Comparison of ENCODE assay signal across 8 mouse cellular contexts in genomic region chr6:94699173-94699987, GRCm38 (mm10). TPM values are rescaled to one million over a fixed set of nuclear protein-coding genes. Genes with fewer than 3 reads are reported as not detected.
DNase-seq lines count a peak whose midpoint lies in the region; ATAC-seq and TF ChIP-seq lines count a peak whose summit lies in the region.

No protein-coding gene starts in this region.

- H3K9me3 ChIP-seq in forebrain, embryonic 11.5 days (ENCODE audit: control insufficient read depth, low read length) = no peaks in the 10 kb centered on the region
- H3K9me3 ChIP-seq in hindbrain, embryonic 12.5 days (replicated peaks) = no peaks in the 10 kb centered on the region
- H3K9me3 ChIP-seq in limb, embryonic 12.5 days = no peaks in the 10 kb centered on the region

- H3K36me3 ChIP-seq in forebrain, embryonic 11.5 days (ENCODE audit: control insufficient read depth, insufficient read depth, low read length) = no peaks in the 10 kb centered on the region
- H3K36me3 ChIP-seq in hindbrain, embryonic 12.5 days = no peaks in the 10 kb centered on the region
- no peaks in the 10 kb centered on the region for H3K36me3 ChIP-seq in limb, embryonic 12.5 days
- no peaks in the 10 kb centered on the region for H3K36me3 ChIP-seq in myocyte (ENCODE audit: control insufficient read depth, insufficient read depth)

- peaks cover 12% of the 10 kb centered on the region for H3K4me1 ChIP-seq in forebrain, embryonic 11.5 days (replicated peaks; ENCODE audit: control insufficient read depth, insufficient read depth, low read length)
- H3K4me1 ChIP-seq in hindbrain, embryonic 12.5 days = peaks cover 54% of the 10 kb centered on the region
- H3K4me1 ChIP-seq in limb, embryonic 12.5 days (replicated peaks) = peaks cover 51% of the 10 kb centered on the region

- DNase-seq in heart, adult 11 months = peak; percentile 95
- DNase-seq in heart, postnatal 25 days (ENCODE audit: low spot score) = no peak
- peak; percentile 56 to 66 for DNase-seq in adrenal gland, postnatal 36 days
- DNase-seq in forebrain, embryonic 11.5 days (ENCODE audit: low spot score) = peak; percentile 74
- peak; percentile 65 for DNase-seq in testis, postnatal 14 days (ENCODE audit: low spot score)

- intact Hi-C loops in heart, postnatal 25 days (cut with DNase I) = loop anchor here (5.0 kb wide), 1 partner anchor 77 kb away; no protein-coding TSS in a partner anchor

- peak; percentile 62 for ATAC-seq in forebrain, embryonic 11.5 days (replicated peaks; ENCODE audit: low FRiP score)
- peak; percentile 75 for ATAC-seq in hindbrain, embryonic 12.5 days (ENCODE audit: low FRiP score)
- ATAC-seq in limb, embryonic 12.5 days (ENCODE audit: insufficient number of reproducible peaks, insufficient read depth, low FRiP score, low TSS enrichment, low read depth) = peak; percentile 41

- peaks cover 50% of the 10 kb centered on the region for H3K79me2 ChIP-seq in myocyte (ENCODE audit: control insufficient read depth, insufficient read depth)

- H3K27me3 ChIP-seq in forebrain, embryonic 11.5 days (ENCODE audit: control insufficient read depth, insufficient read depth, low read length) = no peaks in the 10 kb centered on the region
- H3K27me3 ChIP-seq in hindbrain, embryonic 12.5 days = no peaks in the 10 kb centered on the region
- peaks cover 15% of the 10 kb centered on the region; the same call in 1 of the 2 replicates for H3K27me3 ChIP-seq in limb, embryonic 12.5 days
- H3K27me3 ChIP-seq in myocyte (ENCODE audit: control insufficient read depth, insufficient read depth, insufficient read length) = no peaks in the 10 kb centered on the region

- H3K9ac ChIP-seq in forebrain, embryonic 11.5 days (ENCODE audit: low read length) = peak overlapping the region; percentile 96
- peak overlapping the region; percentile 97 for H3K9ac ChIP-seq in hindbrain, embryonic 12.5 days
- H3K9ac ChIP-seq in limb, embryonic 12.5 days (replicated peaks) = peak overlapping the region; percentile 97

- peak overlapping the region; percentile 89 for H3K27ac ChIP-seq in forebrain, embryonic 11.5 days (ENCODE audit: low read depth, low read length)
- peak overlapping the region; percentile 92 for H3K27ac ChIP-seq in hindbrain, embryonic 12.5 days
- H3K27ac ChIP-seq in limb, embryonic 12.5 days = peak overlapping the region; percentile 93

- H3K4me3 ChIP-seq in forebrain, embryonic 11.5 days (ENCODE audit: low read depth, low read length) = peak overlapping the region; percentile 97
- peak overlapping the region; percentile 98 for H3K4me3 ChIP-seq in hindbrain, embryonic 12.5 days
- peak overlapping the region; percentile 97 for H3K4me3 ChIP-seq in limb, embryonic 12.5 days (replicated peaks)
- peak overlapping the region; percentile 44 for H3K4me3 ChIP-seq in myocyte

- WGBS in forebrain, embryonic 11.5 days = under 1% methylated on average over 91 of the region's 95 CpGs
- WGBS in hindbrain, embryonic 12.5 days = under 1% methylated on average over 86 of the region's 95 CpGs
- under 1% methylated on average over 90 of the region's 95 CpGs for WGBS in limb, embryonic 12.5 days

- TF ChIP-seq POLR2A in myocyte (IDR thresholded peaks at IDR 0.05; ENCODE audit: insufficient read length, low read depth) = peak; percentile 23

- H3ac ChIP-seq in myocyte (ENCODE audit: control insufficient read depth, insufficient read length) = peak overlapping the region; percentile 54

- H3K4me2 ChIP-seq in forebrain, embryonic 11.5 days (ENCODE audit: low read depth, low read length, severe bottlenecking) = peak overlapping the region; percentile 88
- H3K4me2 ChIP-seq in hindbrain, embryonic 12.5 days (replicated peaks) = peak overlapping the region; percentile 94
- H3K4me2 ChIP-seq in limb, embryonic 12.5 days = peak overlapping the region; percentile 82
- H3K4me2 ChIP-seq in myocyte (ENCODE audit: low read depth) = peak overlapping the region; percentile 79

TF ChIP-seq in myocyte, 11 proteins besides CTCF, POLR2A, EP300 and RAD21:
- no peak for TF ChIP-seq E2F4 (IDR thresholded peaks at IDR 0.05; ENCODE audit: insufficient read depth)
- TF ChIP-seq MYOD1 (IDR thresholded peaks at IDR 0.05; ENCODE audit: control insufficient read depth in 1 of 3, insufficient read length in 2 of 3, low read depth in 2 of 3) = peak in 1 of 3 experiments; percentile 15
- TF ChIP-seq MYOG (IDR thresholded peaks at IDR 0.05; ENCODE audit: control insufficient read depth in 1 of 3, insufficient read depth in 1 of 3, insufficient read length in 2 of 3, low read depth in 2 of 3) = peak in 2 of 3 experiments; percentile 0 to 2
- TF ChIP-seq SRF (IDR thresholded peaks at IDR 0.05; ENCODE audit: control insufficient read depth, insufficient read length, low read depth) = no peak
TF ChIP-seq in myocyte: peak in this region for 2.

RNA-seq across cellular contexts. Expression of gene Lrig1, which starts 0.6 kb away (rescaled TPM):
- total RNA-seq in heart, postnatal 25 days (2021) = 10 to 100 TPM; 35.3 to 35.9 TPM
- 10 to 100 TPM; 11.7 to 14.9 TPM for total RNA-seq in adrenal gland, postnatal 36 days (2021)
- polyA plus RNA-seq in forebrain, embryonic 11.5 days (2014; fragmentation: Nextera tagmentation; extraction: Ambion mirVana) = 21.7 and 25.2 TPM in 2 replicates
- 23.9 and 24.3 TPM in 2 replicates for polyA plus RNA-seq in hindbrain, embryonic 12.5 days (2016; fragmentation: Nextera tagmentation; extraction: Ambion mirVana)
- polyA plus RNA-seq in limb, embryonic 12.5 days (2016; fragmentation: Nextera tagmentation; extraction: Ambion mirVana) = 20.5 and 25.0 TPM in 2 replicates
- polyA plus RNA-seq in myocyte (2012; fragmentation: generic; extraction: Trizol) = 22.1 TPM

Comparison
In these comparisons a context has a peak if more than half of its experiments do, and no peak if none do; other contexts are left out.
1. H3K4me3 ChIP-seq: peak in every context shown above with its lines; median percentile 98 in hindbrain, embryonic 12.5 days; 97 in forebrain, embryonic 11.5 days; 97 in limb, embryonic 12.5 days; 44 in myocyte.